Mouse (Mus musculus) urinary bladder, postnatal 14 days (tissue): ENCODE measurements around the gene Npr2.
A peak's percentile ranks its signal among the peaks of the same experiment; 100 is the strongest.

ENCODE experiments used
- DNase-seq: peaks from one replicate; pipeline ENCODE4 v3.0.0; 2021; ENCODE audit warnings: low spot score

Gene Npr2

DNA sequence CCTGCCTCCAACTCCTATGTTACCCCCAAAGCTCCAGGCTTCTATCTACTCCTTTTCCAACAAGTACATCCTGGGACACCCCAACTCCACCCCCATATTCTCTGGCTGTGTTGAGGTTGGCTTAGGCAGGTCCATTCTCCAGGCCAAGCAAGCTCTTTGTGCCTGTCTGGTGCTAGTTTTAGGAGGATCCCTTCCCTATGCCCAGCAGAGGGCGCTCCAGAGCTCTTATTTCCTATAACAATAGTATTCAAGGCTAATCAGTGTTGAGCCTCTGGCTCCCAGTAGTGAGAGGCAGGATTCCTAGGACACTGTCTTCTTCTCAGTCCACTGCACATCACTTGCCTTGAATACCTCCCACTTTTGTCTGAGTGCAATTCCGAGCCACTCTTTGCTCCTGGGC is 40.3 kb downstream of the Npr2 start:
- DNase-seq, result peak; percentile 94

DNA sequence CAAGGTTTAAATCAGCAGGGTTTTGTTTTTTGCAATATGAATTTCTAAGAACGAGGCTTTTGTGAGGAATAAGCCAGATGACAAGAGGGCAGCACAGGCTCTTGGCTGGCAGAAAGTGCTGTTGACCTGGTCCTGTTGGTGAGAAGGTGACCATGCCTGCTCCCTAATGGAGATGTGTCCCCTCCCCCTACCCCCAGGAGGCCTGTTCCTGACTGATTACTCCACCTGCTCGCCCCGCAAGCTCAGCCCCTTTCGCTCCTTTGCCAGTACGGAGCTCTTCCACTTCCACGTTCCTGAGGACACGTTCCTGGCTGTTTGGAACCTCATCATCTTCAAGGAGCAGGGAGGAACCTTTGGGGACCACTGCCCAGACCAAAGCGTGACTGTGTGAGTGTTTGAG is 42.0 kb downstream of the Npr2 start:
- DNase-seq, result no peak

DNA sequence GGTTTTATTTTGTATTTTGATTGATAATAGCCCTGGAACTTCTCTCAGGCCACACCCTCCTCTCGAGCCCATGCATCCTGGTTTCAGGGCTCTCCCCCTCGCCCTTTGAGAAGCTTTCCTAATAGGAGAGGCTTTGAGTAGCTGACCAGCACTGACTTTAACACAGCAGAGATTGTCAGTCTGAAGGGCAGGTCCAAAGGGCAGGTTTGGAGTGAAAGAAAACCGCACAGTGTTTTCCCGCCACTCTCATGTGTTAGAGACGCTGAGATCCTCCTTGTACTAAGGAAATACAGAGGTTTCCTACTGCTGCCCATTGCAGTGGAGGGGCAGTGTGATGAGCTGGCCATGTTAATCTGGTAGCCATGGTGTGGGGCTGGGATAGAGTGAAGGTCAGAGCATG is 43.2 kb downstream of the Npr2 start:
- DNase-seq, result no peak

DNA sequence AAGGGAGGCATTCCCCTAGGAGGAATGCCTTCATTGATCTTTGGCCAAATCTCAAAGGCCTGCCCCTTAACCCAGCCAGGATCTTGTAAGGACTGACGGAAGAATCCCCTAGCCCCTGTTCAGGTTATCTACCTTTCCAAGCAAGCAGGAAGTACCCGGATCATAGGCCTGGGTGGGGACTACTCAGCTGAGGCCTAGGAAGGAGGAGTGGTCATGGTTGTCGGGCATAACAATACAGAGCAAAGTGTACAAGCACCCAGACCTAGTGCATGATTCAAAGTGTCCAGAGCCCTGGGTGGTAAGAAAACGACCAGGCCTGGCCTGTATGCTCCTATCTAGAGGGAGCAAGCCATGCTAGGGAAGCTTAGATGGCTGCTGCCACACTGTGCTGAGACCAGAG is 43.9 kb downstream of the Npr2 start:
- no peak for DNase-seq

DNA sequence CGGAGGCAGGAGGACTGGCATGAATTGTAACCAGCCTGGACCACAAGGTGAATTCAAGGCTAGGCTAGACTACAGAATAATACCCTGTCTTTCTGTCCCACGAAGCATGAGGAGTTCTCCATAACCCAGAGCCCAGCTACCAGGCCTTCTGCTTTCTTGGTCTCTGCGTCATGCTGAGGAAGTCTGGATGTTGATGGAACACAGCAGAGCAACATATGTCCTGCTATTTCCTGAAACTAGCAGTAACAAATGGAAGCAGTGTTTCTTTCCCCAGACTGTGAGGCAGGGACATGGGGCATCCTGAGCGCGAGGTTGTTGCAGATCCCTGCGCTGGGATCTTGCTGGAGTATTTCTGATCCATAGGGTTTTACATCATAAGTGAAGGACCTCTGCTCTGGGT is 46.8 kb downstream of the Npr2 start:
- no peak for DNase-seq

GRCm38 (mm10) chr4:43679416-43680043 is 47.8 kb downstream of the Npr2 start:
- DNase-seq, result no peak

- no peak for DNase-seq
These were observed 58.3 kb downstream of the Npr2 start for GRCm38 (mm10) chr4:43690021-43690420.

GRCm38 (mm10) chr4:43691026-43691425 is 59.3 kb downstream of the Npr2 start:
- DNase-seq, result no peak

DNA sequence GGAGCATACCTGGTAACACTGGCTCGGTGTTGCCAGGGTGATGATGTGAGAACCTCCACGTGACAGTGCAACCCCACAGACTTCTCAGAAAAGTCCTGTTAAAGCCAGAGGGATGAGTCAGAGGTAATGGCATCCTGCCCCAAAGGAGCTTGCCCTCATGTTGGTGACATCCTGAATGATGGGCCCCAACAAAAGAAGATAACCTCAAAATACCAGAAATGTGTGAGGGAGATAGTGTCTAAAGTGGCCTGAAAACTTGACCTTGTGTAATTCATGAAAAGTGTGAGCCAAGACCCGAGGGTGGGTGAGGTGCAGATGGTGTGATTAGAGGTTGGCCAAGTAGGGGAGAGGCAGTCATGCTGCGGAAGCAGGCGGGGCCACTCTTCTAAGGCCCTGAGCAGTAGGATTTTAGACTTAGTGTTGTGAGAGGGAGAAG is 62.1 kb downstream of the Npr2 start:
- peak; percentile 65 for DNase-seq

- no peak for DNase-seq
These were observed 62.9 kb downstream of the Npr2 start for GRCm38 (mm10) chr4:43694439-43695248.

DNA sequence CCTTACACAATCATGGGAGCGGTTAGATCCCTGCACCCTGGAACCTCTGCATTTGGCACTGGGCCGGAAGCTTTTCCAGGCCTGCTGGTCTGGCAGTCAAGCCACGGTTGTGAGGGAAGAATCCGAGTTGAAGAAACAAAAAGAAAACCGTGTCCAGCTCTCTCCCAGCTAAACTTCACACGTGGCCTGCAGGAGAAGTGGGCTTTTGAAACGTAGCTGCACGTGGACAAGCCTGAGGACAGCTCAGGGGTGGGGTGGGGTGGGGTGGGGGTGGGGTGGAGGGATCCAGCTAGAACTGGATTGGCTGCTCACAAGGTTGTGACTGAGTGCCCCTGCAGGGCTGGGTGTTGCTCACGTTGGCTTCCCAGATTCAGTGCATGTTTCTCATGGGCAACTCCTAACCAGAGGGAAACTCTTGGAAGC is 63.5 kb downstream of the Npr2 start:
- DNase-seq, result peak; percentile 60

GRCm38 (mm10) chr4:43696561-43696960 is 64.8 kb downstream of the Npr2 start:
- DNase-seq, result no peak

DNA sequence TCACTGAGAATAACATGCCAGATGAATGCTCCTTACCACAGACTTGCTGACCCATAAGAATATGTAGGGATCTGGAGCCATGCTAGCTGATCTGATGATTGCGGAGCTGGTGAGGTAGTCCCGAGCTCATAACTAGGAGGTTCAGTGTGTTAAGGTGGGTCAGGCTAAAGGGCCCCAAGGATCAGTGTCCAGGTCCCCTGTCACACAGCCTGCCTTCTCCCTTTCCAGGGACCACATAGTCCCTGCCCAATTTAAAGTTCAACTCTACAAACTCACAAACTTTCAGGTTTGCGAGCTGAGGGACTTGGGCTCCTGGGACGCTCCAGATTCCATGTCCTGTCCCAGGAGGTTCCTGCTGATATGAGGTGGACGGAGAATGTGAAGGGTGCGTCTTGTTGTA is 69.0 kb downstream of the Npr2 start, which contains the start of gene Olfr70:
TSS of gene Olfr70 (minus strand) at position 101 of the 400 bp plus-strand sequence.
- no peak for DNase-seq
